Mouse (Mus musculus): ENCODE measurements around the gene Enox1. TPM values are rescaled to one million over a fixed set of nuclear protein-coding genes. Genes with fewer than 3 reads are reported as not detected.
A peak's percentile ranks its signal among the peaks of the same experiment; 100 is the strongest.

Enox1 gene
- polyA plus RNA-seq, 1 experiment from 2014 or later, result 7.7 TPM

DNA sequence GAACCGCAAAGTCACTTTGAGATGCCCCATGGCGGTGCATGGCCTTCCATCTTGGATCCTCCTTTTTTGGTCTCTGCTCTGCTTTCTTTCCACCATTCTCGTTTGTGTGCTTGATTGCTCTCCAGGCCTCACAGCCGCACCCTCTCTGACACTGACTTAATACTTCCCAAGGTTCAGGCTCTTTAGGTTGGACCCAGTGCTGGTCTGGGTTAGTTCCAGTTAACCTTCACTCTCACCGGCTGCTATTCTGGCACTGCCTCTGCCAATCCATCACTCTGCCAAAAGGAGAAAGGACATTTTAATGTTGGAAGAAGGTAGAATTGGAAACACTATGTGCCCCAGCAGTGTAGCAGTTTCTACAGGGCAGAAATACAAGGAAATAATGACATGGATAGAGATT is 103.1 kb downstream of the Enox1 start:
- no peaks in the 10 kb centered on the region; the same call in 1 of the 2 replicates for H3K4me1 ChIP-seq (ENCODE audit: insufficient read depth, low read length)
- no peak for ATAC-seq (ENCODE audit: low FRiP score, low TSS enrichment)
- no peaks in the 10 kb centered on the region for H3K9me3 ChIP-seq (ENCODE audit: low read length)
- H3K27me3 ChIP-seq (ENCODE audit: insufficient read depth, low read length), result no peaks in the 10 kb centered on the region
- H3K4me2 ChIP-seq (replicated peaks; ENCODE audit: low read depth, low read length), result no peak overlapping the region
- H3K9ac ChIP-seq (replicated peaks; ENCODE audit: low read length), result no peak overlapping the region
- no peak overlapping the region for H3K27ac ChIP-seq (ENCODE audit: low read length)
- H3K4me3 ChIP-seq (ENCODE audit: low read length), result no peak overlapping the region
- 75% methylated on average over 5 of the region's 5 CpGs for WGBS
- H3K36me3 ChIP-seq (ENCODE audit: insufficient read depth, low read length), result no peaks in the 10 kb centered on the region

DNA sequence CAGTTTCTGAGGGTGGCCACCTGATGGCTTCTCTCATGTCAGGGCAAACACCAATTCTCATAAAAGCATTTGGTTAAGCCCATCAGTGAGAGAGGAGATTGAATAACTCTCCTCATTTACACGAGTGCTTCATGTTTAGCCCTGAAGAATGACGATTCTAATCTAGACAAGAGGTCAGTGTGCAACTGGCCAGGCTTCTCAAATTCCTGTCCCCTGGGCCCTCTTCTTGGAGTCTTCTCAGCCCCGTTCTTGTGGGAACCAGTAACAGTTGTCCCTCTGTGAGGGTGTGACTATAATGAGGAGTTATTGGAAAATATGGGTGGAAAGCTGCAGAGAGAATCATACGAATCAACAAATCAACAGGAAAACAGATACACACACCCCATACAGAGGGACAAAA is 103.5 kb downstream of the Enox1 start:
- no peaks in the 10 kb centered on the region for H3K27me3 ChIP-seq (ENCODE audit: insufficient read depth, low read length)
- H3K4me1 ChIP-seq (ENCODE audit: insufficient read depth, low read length), result no peaks in the 10 kb centered on the region; the same call in 1 of the 2 replicates
- ATAC-seq (ENCODE audit: low FRiP score, low TSS enrichment), result no peak
- H3K9ac ChIP-seq (replicated peaks; ENCODE audit: low read length), result no peak overlapping the region
- no peaks in the 10 kb centered on the region for H3K36me3 ChIP-seq (ENCODE audit: insufficient read depth, low read length)
- no peak overlapping the region for H3K27ac ChIP-seq (ENCODE audit: low read length)
- 38% methylated on average over 4 of the region's 4 CpGs for WGBS
- no peak overlapping the region for H3K4me2 ChIP-seq (replicated peaks; ENCODE audit: low read depth, low read length)
- no peak overlapping the region for H3K4me3 ChIP-seq (ENCODE audit: low read length)
- H3K9me3 ChIP-seq (ENCODE audit: low read length), result no peaks in the 10 kb centered on the region

DNA sequence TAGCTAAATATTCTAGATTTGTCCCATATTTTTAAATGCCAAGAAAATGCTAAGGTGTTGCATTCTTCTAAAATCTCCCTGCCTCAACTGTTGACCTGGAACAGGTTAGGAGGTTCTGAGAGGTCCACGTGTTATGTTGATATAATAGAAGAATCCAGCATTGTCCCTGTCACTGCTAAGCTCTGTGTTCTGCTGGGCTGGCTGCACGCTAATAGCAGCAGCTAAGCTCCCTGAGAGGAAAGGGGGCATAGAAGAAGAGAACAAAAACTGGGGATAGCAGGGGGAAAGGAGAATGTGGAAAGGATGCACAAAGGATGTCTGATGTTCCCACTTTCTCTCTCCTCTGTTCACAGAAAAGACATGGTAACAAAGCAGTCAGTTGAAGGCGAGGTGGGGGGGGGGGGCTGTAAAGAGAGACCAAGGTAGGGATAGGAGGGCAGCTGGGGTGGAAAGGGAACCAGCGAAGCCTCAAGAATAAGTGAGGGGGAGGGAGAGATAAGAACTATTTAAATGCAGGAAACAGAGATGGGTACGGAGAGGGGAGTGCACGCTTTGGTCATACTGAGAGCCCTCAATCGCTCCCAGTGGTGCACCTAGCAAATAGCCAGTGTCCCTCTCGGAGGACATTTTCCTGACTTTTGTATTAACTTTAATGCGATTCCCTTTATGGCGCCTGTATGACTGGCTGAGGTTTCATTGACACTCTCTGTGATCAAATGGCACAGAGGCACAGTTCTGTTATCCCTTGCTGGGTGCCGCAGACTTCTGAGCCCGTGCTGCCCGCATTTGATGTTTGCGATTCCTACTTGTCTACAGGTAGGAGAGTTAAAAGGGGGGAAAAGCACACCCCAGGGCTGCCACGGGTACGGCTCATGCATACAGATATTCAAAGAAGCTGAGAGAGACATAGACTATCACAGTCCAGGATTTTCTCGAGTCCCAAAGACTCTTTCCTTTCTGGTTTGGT is 110.5 kb downstream of the Enox1 start:
- 55% methylated on average over 17 of the region's 17 CpGs for WGBS
- Histone ChIP-seq H3K9me3 (ENCODE audit: low read length) (no peaks in the 10 kb centered on the region), H3K4me1 (ENCODE audit: insufficient read depth, low read length) (no peaks in the 10 kb centered on the region), H3K4me2 (replicated peaks; ENCODE audit: low read depth, low read length) (no peak overlapping the region), H3K9ac (replicated peaks; ENCODE audit: low read length) (no peak overlapping the region), H3K4me3 (ENCODE audit: low read length) (no peak overlapping the region), H3K36me3 (ENCODE audit: insufficient read depth, low read length) (no peaks in the 10 kb centered on the region), H3K27ac (ENCODE audit: low read length) (no peak overlapping the region), H3K27me3 (ENCODE audit: insufficient read depth, low read length) (no peaks in the 10 kb centered on the region)
- ATAC-seq (ENCODE audit: low FRiP score, low TSS enrichment), result no peak

- no peaks in the 10 kb centered on the region for H3K27me3 ChIP-seq (ENCODE audit: insufficient read depth, low read length)
- no peak for ATAC-seq (ENCODE audit: low FRiP score, low TSS enrichment)
- H3K9me3 ChIP-seq (ENCODE audit: low read length), result no peaks in the 10 kb centered on the region
- H3K27ac ChIP-seq (ENCODE audit: low read length), result no peak overlapping the region
- peak overlapping the region; percentile 17 for H3K4me2 ChIP-seq (replicated peaks; ENCODE audit: low read depth, low read length)
- H3K36me3 ChIP-seq (ENCODE audit: insufficient read depth, low read length), result no peaks in the 10 kb centered on the region
- 53% methylated on average over 12 of the region's 12 CpGs for whole genome bisulfite sequencing
- no peak overlapping the region for H3K4me3 ChIP-seq (ENCODE audit: low read length)
- no peaks in the 10 kb centered on the region for H3K4me1 ChIP-seq (ENCODE audit: insufficient read depth, low read length)
- H3K9ac ChIP-seq (replicated peaks; ENCODE audit: low read length), result no peak overlapping the region
These were observed 115.8 kb downstream of the Enox1 start for GRCm38 (mm10) chr14:77272248-77272930.

- WGBS, result 44% methylated on average over 13 of the region's 13 CpGs
- ATAC-seq (ENCODE audit: low FRiP score, low TSS enrichment), result no peak
- H3K9me3 ChIP-seq (ENCODE audit: low read length), result no peaks in the 10 kb centered on the region
- H3K36me3 ChIP-seq (ENCODE audit: insufficient read depth, low read length), result no peaks in the 10 kb centered on the region
- H3K27ac ChIP-seq (ENCODE audit: low read length), result no peak overlapping the region
- H3K4me2 ChIP-seq (replicated peaks; ENCODE audit: low read depth, low read length), result peak overlapping the region; percentile 17
- no peaks in the 10 kb centered on the region for H3K4me1 ChIP-seq (ENCODE audit: insufficient read depth, low read length)
- no peak overlapping the region for H3K9ac ChIP-seq (replicated peaks; ENCODE audit: low read length)
- H3K27me3 ChIP-seq (ENCODE audit: insufficient read depth, low read length), result no peaks in the 10 kb centered on the region
- no peak overlapping the region for H3K4me3 ChIP-seq (ENCODE audit: low read length)
These were observed 116.4 kb downstream of the Enox1 start for GRCm38 (mm10) chr14:77272931-77273446.

- Histone ChIP-seq H3K9ac (replicated peaks; ENCODE audit: low read length) (no peak overlapping the region), H3K27ac (ENCODE audit: low read length) (no peak overlapping the region), H3K27me3 (ENCODE audit: insufficient read depth, low read length) (no peaks in the 10 kb centered on the region), H3K4me2 (replicated peaks; ENCODE audit: low read depth, low read length) (no peak overlapping the region), H3K4me1 (ENCODE audit: insufficient read depth, low read length) (no peaks in the 10 kb centered on the region), H3K36me3 (ENCODE audit: insufficient read depth, low read length) (no peaks in the 10 kb centered on the region), H3K9me3 (ENCODE audit: low read length) (no peaks in the 10 kb centered on the region), H3K4me3 (ENCODE audit: low read length) (no peak overlapping the region)
- WGBS, result 54% methylated on average over 6 of the region's 6 CpGs
- no peak for ATAC-seq (ENCODE audit: low FRiP score, low TSS enrichment)
These were observed 117.2 kb downstream of the Enox1 start for GRCm38 (mm10) chr14:77273721-77274120.

GRCm38 (mm10) chr14:77275607-77276006 is 119.0 kb downstream of the Enox1 start:
- H3K4me2 ChIP-seq (replicated peaks; ENCODE audit: low read depth, low read length), result no peak overlapping the region
- WGBS, result 95% methylated on average over 6 of the region's 6 CpGs
- H3K9me3 ChIP-seq (ENCODE audit: low read length), result no peaks in the 10 kb centered on the region
- H3K4me1 ChIP-seq (ENCODE audit: insufficient read depth, low read length), result no peaks in the 10 kb centered on the region
- no peak for ATAC-seq (ENCODE audit: low FRiP score, low TSS enrichment)
- H3K27me3 ChIP-seq (ENCODE audit: insufficient read depth, low read length), result no peaks in the 10 kb centered on the region
- H3K4me3 ChIP-seq (ENCODE audit: low read length), result no peak overlapping the region
- no peaks in the 10 kb centered on the region for H3K36me3 ChIP-seq (ENCODE audit: insufficient read depth, low read length)
- H3K9ac ChIP-seq (replicated peaks; ENCODE audit: low read length), result no peak overlapping the region
- H3K27ac ChIP-seq (ENCODE audit: low read length), result no peak overlapping the region

DNA sequence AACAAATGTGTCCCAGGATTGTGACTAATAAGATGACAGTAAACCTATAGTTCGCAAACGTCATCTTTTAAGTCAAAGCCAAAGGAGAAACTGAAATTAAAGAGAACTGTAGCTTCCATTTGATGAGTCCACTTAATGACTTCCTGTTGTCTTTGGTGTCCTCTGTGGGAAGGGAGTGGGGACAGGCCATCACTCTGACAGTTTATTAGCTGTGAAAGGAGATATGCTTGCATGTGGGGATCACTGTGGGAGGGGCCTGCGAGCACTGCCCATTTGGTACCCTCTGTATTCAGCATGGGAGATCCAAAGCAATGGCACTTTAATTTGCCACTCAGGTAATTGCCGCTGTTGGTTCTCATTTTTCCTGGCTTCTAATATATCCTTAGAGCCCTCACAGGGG is 122.6 kb downstream of the Enox1 start:
- WGBS, result 36% methylated on average over 4 of the region's 4 CpGs
- no peak overlapping the region for H3K27ac ChIP-seq (ENCODE audit: low read length)
- no peaks in the 10 kb centered on the region for H3K36me3 ChIP-seq (ENCODE audit: insufficient read depth, low read length)
- no peaks in the 10 kb centered on the region for H3K4me1 ChIP-seq (ENCODE audit: insufficient read depth, low read length)
- H3K4me2 ChIP-seq (replicated peaks; ENCODE audit: low read depth, low read length), result no peak overlapping the region; the same call in 1 of the 2 replicates
- no peaks in the 10 kb centered on the region for H3K9me3 ChIP-seq (ENCODE audit: low read length)
- ATAC-seq (ENCODE audit: low FRiP score, low TSS enrichment), result peak; percentile 93
- H3K4me3 ChIP-seq (ENCODE audit: low read length), result no peak overlapping the region
- no peaks in the 10 kb centered on the region for H3K27me3 ChIP-seq (ENCODE audit: insufficient read depth, low read length)
- no peak overlapping the region for H3K9ac ChIP-seq (replicated peaks; ENCODE audit: low read length)

DNA sequence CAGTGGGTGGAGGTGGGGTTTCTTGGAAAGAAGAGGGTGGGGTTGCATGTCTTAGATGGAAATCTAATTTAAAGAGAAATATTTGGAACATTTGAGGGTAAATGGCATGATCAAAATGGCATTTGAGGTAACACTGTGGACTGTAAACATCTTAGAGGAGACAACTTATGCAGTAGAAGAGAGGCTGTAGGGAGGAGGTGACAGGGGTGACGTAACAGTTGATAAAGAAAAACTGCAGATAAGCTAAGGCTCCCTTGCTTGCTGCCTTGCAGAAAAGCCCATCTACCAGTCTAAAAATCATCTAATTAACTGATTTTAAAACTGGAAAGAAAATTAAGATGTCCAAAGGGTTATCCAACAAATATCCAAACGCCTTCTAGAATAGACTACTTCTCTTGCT is 123.9 kb downstream of the Enox1 start:
- Histone ChIP-seq H3K4me3 (ENCODE audit: low read length) (no peak overlapping the region), H3K27ac (ENCODE audit: low read length) (no peak overlapping the region), H3K4me2 (replicated peaks; ENCODE audit: low read depth, low read length) (no peak overlapping the region), H3K9me3 (ENCODE audit: low read length) (no peaks in the 10 kb centered on the region), H3K27me3 (ENCODE audit: insufficient read depth, low read length) (no peaks in the 10 kb centered on the region), H3K4me1 (ENCODE audit: insufficient read depth, low read length) (no peaks in the 10 kb centered on the region), H3K36me3 (ENCODE audit: insufficient read depth, low read length) (no peaks in the 10 kb centered on the region), H3K9ac (replicated peaks; ENCODE audit: low read length) (no peak overlapping the region)
- WGBS, result 73% methylated on average over 2 of the region's 2 CpGs
- no peak for ATAC-seq (ENCODE audit: low FRiP score, low TSS enrichment)

GRCm38 (mm10) chr14:77280893-77281292 is 124.3 kb downstream of the Enox1 start:
- no peak overlapping the region for H3K9ac ChIP-seq (replicated peaks; ENCODE audit: low read length)

More at GRCm38 (mm10) chr14:77280893-77281292, 124.3 kb downstream of the Enox1 start:
- H3K4me3 ChIP-seq (ENCODE audit: low read length), result no peak overlapping the region
- H3K9me3 ChIP-seq (ENCODE audit: low read length), result no peaks in the 10 kb centered on the region
- no peaks in the 10 kb centered on the region for H3K4me1 ChIP-seq (ENCODE audit: insufficient read depth, low read length)
- ATAC-seq (ENCODE audit: low FRiP score, low TSS enrichment), result no peak
- no peak overlapping the region for H3K4me2 ChIP-seq (replicated peaks; ENCODE audit: low read depth, low read length)
- H3K27me3 ChIP-seq (ENCODE audit: insufficient read depth, low read length), result no peaks in the 10 kb centered on the region
- no peaks in the 10 kb centered on the region for H3K36me3 ChIP-seq (ENCODE audit: insufficient read depth, low read length)
- no peak overlapping the region for H3K27ac ChIP-seq (ENCODE audit: low read length)
- 55% methylated on average over 7 of the region's 7 CpGs for whole genome bisulfite sequencing

All from kidney, embryonic 16.5 days (tissue).